Mouse (Mus musculus) kidney, adult 2 months (tissue): Measurements from ENCODE around the gene Pkp1.

Experiments
- CTCF ChIP-seq: fragments of 200-500 bp; conservative IDR thresholded peaks from 2 replicates; pipeline ENCODE4 v1.5.1; 2011; ENCODE audit warnings: low read depth, mild to moderate bottlenecking, control low read depth, low read length, moderate library complexity, mixed read lengths; ENCODE audit not compliant: insufficient read depth, insufficient read length
- POLR2A ChIP-seq: fragments of 200-500 bp; IDR thresholded peaks from one replicate; pipeline ENCODE4 v1.6.1; 2011; ENCODE audit warnings: low read depth, low read length, control low read depth

GRCm38 (mm10) chr1:135858533-135858932 is 60.5 kb downstream of the Pkp1 start:
- TF ChIP-seq CTCF (no peak), POLR2A (no peak)
